Mouse (Mus musculus) embryo, embryonic 11.5 days (tissue): ENCODE results near the gene Hist2h2bb.
"Not testable (repeated sequence)": the region's sequence is repeated elsewhere in the genome, so short reads cannot be mapped to it uniquely, and the experiment has no call there.

ENCODE experiments used
- DNase-seq: peaks from one replicate; pipeline ENCODE4 v3.0.0-alpha.2; 2012; ENCODE audit warnings: low read depth, low spot score

Hist2h2bb gene

GRCm38 (mm10) chr3:96263558-96264403 lies 5.8 kb upstream of the Hist2h2bb start:
- no peak for DNase-seq

GRCm38 (mm10) chr3:96264404-96264949 lies 5.1 kb upstream of the Hist2h2bb start:
- no peak for DNase-seq

GRCm38 (mm10) chr3:96266132-96266710 lies 3.3 kb upstream of the Hist2h2bb start:
- no peak for DNase-seq

GRCm38 (mm10) chr3:96267541-96267940 lies 2.0 kb upstream of the Hist2h2bb start:
- no peak for DNase-seq

GRCm38 (mm10) chr3:96268051-96268775 lies 1.3 kb upstream of the Hist2h2bb start, which contains the start of gene Hist2h3b:
Gene Hist2h3b, plus strand, starts transcription at chr3:96268654.
- peak; percentile 78 for DNase-seq

- DNase-seq = not testable (repeated sequence)
Observed at GRCm38 (mm10) chr3:96268776-96269378, 675 bp upstream of the Hist2h2bb start.

GRCm38 (mm10) chr3:96273591-96274465 lies 4.3 kb downstream of the Hist2h2bb start:
- DNase-seq = no peak

- DNase-seq = no peak
Observed at GRCm38 (mm10) chr3:96277428-96277799, 7.9 kb downstream of the Hist2h2bb start.

- peak; percentile 90 for DNase-seq
Observed at GRCm38 (mm10) chr3:96277800-96278624, 8.5 kb downstream of the Hist2h2bb start.

- DNase-seq = no peak
Observed at GRCm38 (mm10) chr3:96280660-96281059, 11.1 kb downstream of the Hist2h2bb start.

- no peak for DNase-seq
Observed at GRCm38 (mm10) chr3:96284457-96284856, 14.9 kb downstream of the Hist2h2bb start.

GRCm38 (mm10) chr3:96287334-96287733 lies 17.8 kb downstream of the Hist2h2bb start:
- DNase-seq = not testable (repeated sequence)

- DNase-seq = no peak
Observed at GRCm38 (mm10) chr3:96289201-96289600, 19.6 kb downstream of the Hist2h2bb start.

- not testable (repeated sequence) for DNase-seq
Observed at GRCm38 (mm10) chr3:96290727-96291126, 21.2 kb downstream of the Hist2h2bb start.

- no peak for DNase-seq
Observed at GRCm38 (mm10) chr3:96292641-96293040, 23.1 kb downstream of the Hist2h2bb start.

GRCm38 (mm10) chr3:96293368-96293767 lies 23.8 kb downstream of the Hist2h2bb start:
- DNase-seq = no peak

- no peak for DNase-seq
Observed at GRCm38 (mm10) chr3:96293787-96294186, 24.2 kb downstream of the Hist2h2bb start, which contains the start of gene Fcgr1. Gene Fcgr1, minus strand, starts transcription at chr3:96293969.

- no peak for DNase-seq
Observed at GRCm38 (mm10) chr3:96298360-96298759, 28.8 kb downstream of the Hist2h2bb start.

GRCm38 (mm10) chr3:96299562-96299961 lies 30.0 kb downstream of the Hist2h2bb start:
- no peak for DNase-seq
